Mouse (Mus musculus): ENCODE measurements around the gene Sema3e. TPM values are rescaled to one million over a fixed set of nuclear protein-coding genes. Genes with fewer than 3 reads are reported as not detected.

Gene Sema3e
- polyA plus RNA-seq (2015; fragmentation: Nextera tagmentation; extraction: Ambion mirVana): 2.0 and 2.2 TPM in 2 replicates

DNA sequence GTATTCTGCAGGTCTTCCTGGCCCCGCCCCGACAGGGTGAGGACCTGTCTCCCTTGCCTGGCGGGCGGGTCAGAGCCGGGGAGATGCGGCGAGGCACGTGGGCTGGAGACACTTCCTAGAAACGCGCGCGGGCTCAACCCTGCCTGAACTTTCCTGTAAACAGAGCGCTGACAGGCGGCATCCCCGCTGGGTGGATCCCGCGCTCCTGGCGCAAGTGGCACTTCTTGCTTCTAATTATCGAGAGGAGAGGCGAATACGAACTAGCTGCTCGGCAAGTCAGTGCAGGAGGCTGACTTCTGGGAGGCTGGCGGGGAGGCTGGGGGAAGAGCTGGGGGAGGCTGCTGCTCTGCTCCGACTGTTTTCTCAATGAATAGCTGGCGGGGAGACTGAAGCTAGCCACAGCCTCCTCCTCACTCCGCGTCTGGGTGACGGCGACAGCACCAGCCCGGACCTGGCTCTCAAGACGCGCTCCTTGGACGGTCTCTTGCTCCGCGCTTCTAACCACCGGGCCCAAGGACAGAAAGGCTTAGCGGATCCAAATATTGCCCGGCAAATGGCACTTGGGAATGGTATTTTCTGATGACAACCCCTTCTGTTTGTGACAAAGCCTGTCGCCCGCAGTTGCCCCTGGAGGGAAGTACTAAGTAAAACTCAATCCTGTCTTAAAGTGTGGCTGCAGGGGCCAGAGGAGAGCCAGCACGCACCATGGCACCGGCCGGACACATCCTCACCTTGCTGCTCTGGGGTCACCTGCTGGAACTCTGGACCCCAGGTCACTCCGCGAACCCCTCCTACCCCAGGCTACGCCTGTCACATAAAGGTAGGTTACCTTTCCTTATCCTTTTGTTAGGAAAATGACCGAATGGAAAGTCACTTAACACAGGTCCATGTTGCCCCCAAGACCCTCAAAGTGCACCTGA lies at the start of gene Sema3e:
Gene Sema3e, plus strand, starts transcription at position 72 of the 920 bp plus-strand sequence.

Other genes with a start within 250 kb of the Sema3e start
- gene Speer3, start 233.7 kb upstream of the Sema3e start, polyA plus RNA-seq (2015; fragmentation: Nextera tagmentation; extraction: Ambion mirVana): not detected in 2 replicates

Data from neural tube, postnatal 0 days (tissue).